Mouse (Mus musculus): ENCODE data around the gene Dnah2. TPM values are rescaled to one million over a fixed set of nuclear protein-coding genes. Genes with fewer than 3 reads are reported as not detected.

Gene Dnah2
- total and polyA plus RNA-seq, 3 experiments: 0.04 to 0.07 TPM; not detected in 1

DNA sequence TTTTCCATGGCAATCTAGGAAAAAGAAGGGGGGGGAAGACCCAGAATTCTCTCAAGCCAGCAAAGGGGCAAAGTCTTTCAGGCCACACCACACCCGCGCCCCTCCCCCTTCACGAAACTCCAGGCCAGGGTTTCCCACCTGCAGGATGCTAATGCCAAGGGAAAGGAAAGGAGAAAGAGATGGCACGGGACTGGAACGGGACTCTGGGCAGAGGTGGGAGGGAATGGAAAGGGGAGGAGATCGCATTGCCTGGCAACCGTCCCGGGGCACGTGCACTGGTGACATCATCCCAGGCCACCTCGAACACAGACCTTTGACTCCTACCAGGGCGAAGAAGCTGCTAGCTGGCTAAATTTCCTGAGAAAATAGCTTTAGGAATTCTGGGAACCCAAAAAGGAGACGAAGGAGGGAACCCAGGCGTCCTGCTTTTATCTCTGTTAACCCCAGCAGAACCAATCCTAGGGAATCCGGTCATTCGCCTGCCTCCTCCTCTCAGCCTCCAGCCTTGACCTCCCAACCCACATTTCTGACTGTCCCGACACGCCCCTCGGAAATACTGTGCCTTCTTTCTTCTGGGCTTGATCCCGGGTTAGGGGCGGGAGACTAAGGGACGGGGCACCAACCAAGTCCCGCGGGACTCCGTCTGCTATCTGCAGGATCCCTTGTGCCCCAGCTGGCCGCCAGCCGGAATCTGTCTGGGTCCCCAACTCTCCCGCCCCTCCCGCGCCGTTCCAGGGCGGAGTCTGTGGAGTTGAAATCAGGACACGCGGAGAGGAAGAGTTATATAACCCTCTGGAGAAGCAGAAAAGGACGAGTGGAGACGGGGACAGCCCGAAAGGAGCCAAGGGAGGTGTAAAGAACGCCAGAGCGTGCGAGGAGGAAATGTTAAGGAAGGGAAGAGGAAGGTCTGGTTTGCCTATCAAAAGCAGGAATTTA, 131.2 kb downstream of the Dnah2 start (continued):
- TF ChIP-seq USF2 (IDR thresholded peaks at IDR 0.05; ENCODE audit: borderline replicate concordance in 1 of 2, insufficient read depth in 1 of 2, low read depth in 1 of 2, low read length in 2 of 2): no peak
- TF ChIP-seq POLR2A (IDR thresholded peaks at IDR 0.05; ENCODE audit: control insufficient read depth in 1 of 2, insufficient read depth in 1 of 2, low read depth in 1 of 2, low read length in 2 of 2, poor library complexity in 1 of 2): peak; percentile 65 to 83; a peak in 3 of 4 replicates
- TF ChIP-seq CHD1 (IDR thresholded peaks at IDR 0.05; ENCODE audit: low read depth, low read length): peak; percentile 87; the same call in 1 of the 2 replicates
- TF ChIP-seq E2F4 (IDR thresholded peaks at IDR 0.05; ENCODE audit: borderline replicate concordance, low read depth, low read length): no peak
- peak; percentile 87 for TF ChIP-seq CHD2 (IDR thresholded peaks at IDR 0.05; ENCODE audit: low read length)
- TF ChIP-seq UBTF (IDR thresholded peaks at IDR 0.05; ENCODE audit: borderline replicate concordance, insufficient read depth, low read depth, low read length): no peak
- no peak for TF ChIP-seq POLR2AphosphoS5 (IDR thresholded peaks at IDR 0.05; ENCODE audit: borderline replicate concordance, low read depth, low read length)
- TF ChIP-seq KAT2A (conservative IDR thresholded peaks at IDR 0.05; ENCODE audit: low read depth, low read length): no peak; the same call in 1 of the 2 replicates
- peak; percentile 99 for TF ChIP-seq MAZ (IDR thresholded peaks at IDR 0.05; ENCODE audit: low read depth, low read length)
- peak; percentile 31; the same call in 1 of the 2 replicates for TF ChIP-seq GATA1 (IDR thresholded peaks at IDR 0.05; ENCODE audit: low read depth, low read length)
- peak; percentile 97 for TF ChIP-seq ZMIZ1 (IDR thresholded peaks at IDR 0.05; ENCODE audit: low read depth, low read length)
- peak; percentile 94 for TF ChIP-seq MAX (IDR thresholded peaks at IDR 0.05; ENCODE audit: low read length)
- TF ChIP-seq NELFE (IDR thresholded peaks at IDR 0.05; ENCODE audit: low read depth, low read length): peak; percentile 61; the same call in 1 of the 2 replicates
- TF ChIP-seq POLR2AphosphoS2 (IDR thresholded peaks at IDR 0.05; ENCODE audit: low read length): peak; percentile 44; the same call in 1 of the 2 replicates
- peak; percentile 88 for TF ChIP-seq MYC (IDR thresholded peaks at IDR 0.05; ENCODE audit: low read depth, low read length)
- TF ChIP-seq TBP (IDR thresholded peaks at IDR 0.05; ENCODE audit: low read depth, low read length): peak; percentile 84
- TF ChIP-seq NRF1 (IDR thresholded peaks at IDR 0.05; ENCODE audit: insufficient read depth, low read depth, low read length, poor library complexity, severe bottlenecking): no peak; the same call in 1 of the 2 replicates
- peak; percentile 81 for TF ChIP-seq HCFC1 (IDR thresholded peaks at IDR 0.05; ENCODE audit: low read depth, low read length)
- TF ChIP-seq BHLHE40 (IDR thresholded peaks at IDR 0.05; ENCODE audit: borderline replicate concordance, low read depth, low read length): peak; percentile 100
- 0 out of 2 replicates have a peak, but pooled peaks have one; percentile 10 for TF ChIP-seq JUND (IDR thresholded peaks at IDR 0.05; ENCODE audit: low read depth, low read length)

DNA sequence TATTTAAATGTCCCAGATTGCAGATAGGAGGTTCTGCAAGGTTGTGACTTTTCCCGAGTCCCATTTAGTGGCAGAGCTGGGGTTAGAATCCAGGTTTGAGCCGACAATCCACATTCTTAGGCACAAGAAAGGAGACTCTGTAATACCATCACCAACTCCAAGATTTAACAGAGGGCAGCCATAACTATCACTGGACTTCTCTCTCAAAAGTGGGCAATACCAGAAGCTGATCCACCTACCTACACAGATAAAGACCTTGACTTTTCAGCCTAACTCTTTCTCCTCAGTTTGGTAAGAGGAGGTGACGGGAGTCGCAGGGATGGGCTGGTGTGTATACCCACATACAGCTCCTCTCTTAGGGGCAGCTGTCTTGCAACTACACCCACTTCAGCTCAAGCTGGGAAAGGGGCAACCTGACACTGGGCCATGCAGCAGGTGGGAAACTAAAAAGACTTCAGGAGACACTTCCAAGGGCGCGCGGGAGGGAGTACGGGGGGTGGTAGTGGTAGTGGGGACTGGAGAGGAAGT, 131.9 kb downstream of the Dnah2 start:
- peak overlapping the region; percentile 92 for H3K27ac ChIP-seq (ENCODE audit: control insufficient read depth, low read depth, low read length)
- H3K36me3 ChIP-seq (ENCODE audit: control insufficient read depth in 1 of 2, insufficient read depth in 2 of 2, low read length in 2 of 2): peaks cover 0 to 31% of the 10 kb centered on the region in 2 experiments; a peak in 2 of 4 replicates
- H3K27me3 ChIP-seq (ENCODE audit: control insufficient read depth in 1 of 2, insufficient read depth in 2 of 2, low read length in 2 of 2): no peaks in the 10 kb centered on the region
- DNase-seq (ENCODE audit: low read depth, low spot score): peak; percentile 66
- H3K79me2 ChIP-seq (ENCODE audit: control insufficient read depth, insufficient read depth, low read length, poor library complexity): peaks cover 30% of the 10 kb centered on the region
- H3K4me1 ChIP-seq (ENCODE audit: control insufficient read depth in 1 of 2, insufficient read depth in 2 of 2, low read length in 2 of 2): peaks cover 17 to 52% of the 10 kb centered on the region in 2 experiments
- peak overlapping the region; percentile 79 for H3K9ac ChIP-seq (ENCODE audit: control insufficient read depth, low read depth, low read length, poor library complexity, severe bottlenecking)
- peak overlapping the region; percentile 61 to 90 for H3K4me3 ChIP-seq (ENCODE audit: control insufficient read depth in 1 of 2, insufficient read depth in 1 of 2, low read depth in 2 of 2, low read length in 2 of 2)
- no peaks in the 10 kb centered on the region for H3K9me3 ChIP-seq (replicated peaks; ENCODE audit: insufficient read depth, low read length)
- TF ChIP-seq NELFE (IDR thresholded peaks at IDR 0.05; ENCODE audit: low read depth, low read length) (0 out of 2 replicates have a peak, but pooled peaks have one; percentile 45), MYC (IDR thresholded peaks at IDR 0.05; ENCODE audit: low read depth, low read length) (no peak), USF2 (IDR thresholded peaks at IDR 0.05; ENCODE audit: borderline replicate concordance in 1 of 2, insufficient read depth in 1 of 2, low read depth in 1 of 2, low read length in 2 of 2) (no peak), MAX (IDR thresholded peaks at IDR 0.05; ENCODE audit: low read length) (no peak), CHD2 (IDR thresholded peaks at IDR 0.05; ENCODE audit: low read length) (no peak), TCF12 (IDR thresholded peaks at IDR 0.05; ENCODE audit: low read depth, low read length) (no peak), JUND (IDR thresholded peaks at IDR 0.05; ENCODE audit: low read depth, low read length) (0 out of 2 replicates have a peak, but pooled peaks have one; percentile 8), BHLHE40 (IDR thresholded peaks at IDR 0.05; ENCODE audit: borderline replicate concordance, low read depth, low read length) (0 out of 2 replicates have a peak, but pooled peaks have one; percentile 6), ZMIZ1 (IDR thresholded peaks at IDR 0.05; ENCODE audit: low read depth, low read length) (no peak)

Measured in MEL (cell line).